Mouse (Mus musculus): ENCODE data around the gene Adcy7. TPM values are rescaled to one million over a fixed set of nuclear protein-coding genes. Genes with fewer than 3 reads are reported as not detected.
A peak's percentile ranks its signal among the peaks of the same experiment; 100 is the strongest.

Gene Adcy7
- polyA plus RNA-seq, 1 experiment from 2014 or later, result 21.3 TPM

GRCm38 (mm10) chr8:88299907-88300603 is 27.9 kb downstream of the Adcy7 start:
- 8% methylated on average over 10 of the region's 10 CpGs for WGBS (ENCODE audit: insufficient replicate concordance)
- Histone ChIP-seq H3K27me3 (no peaks in the 10 kb centered on the region), H3K4me2 (peak overlapping the region; percentile 80), H3K4me3 (replicated peaks) (peak overlapping the region; percentile 63), H3K36me3 (replicated peaks) (peaks cover 32% of the 10 kb centered on the region), H3K27ac (replicated peaks) (peak overlapping the region; percentile 92), H3K9me3 (replicated peaks) (no peaks in the 10 kb centered on the region), H3K4me1 (replicated peaks) (peaks cover 96% of the 10 kb centered on the region), H3K9ac (peak overlapping the region; percentile 76)
- peak; percentile 81 for ATAC-seq (ENCODE audit: insufficient read depth)

GRCm38 (mm10) chr8:88301589-88302437 is 29.6 kb downstream of the Adcy7 start:
- H3K27ac ChIP-seq (replicated peaks), result peak overlapping the region; percentile 92
- no peaks in the 10 kb centered on the region for H3K9me3 ChIP-seq (replicated peaks)

GRCm38 (mm10) chr8:88305814-88306213 is 33.6 kb downstream of the Adcy7 start:
- H3K4me2 ChIP-seq, result no peak overlapping the region
- no peaks in the 10 kb centered on the region for H3K27me3 ChIP-seq
- no peak for ATAC-seq (ENCODE audit: insufficient read depth)
- H3K9ac ChIP-seq, result no peak overlapping the region
- no peak overlapping the region for H3K4me3 ChIP-seq (replicated peaks)
- WGBS (ENCODE audit: insufficient replicate concordance), result 74% methylated on average over 4 of the region's 4 CpGs
- H3K9me3 ChIP-seq (replicated peaks), result no peaks in the 10 kb centered on the region
- peaks cover 63% of the 10 kb centered on the region for H3K36me3 ChIP-seq (replicated peaks)
- peaks cover 61% of the 10 kb centered on the region for H3K4me1 ChIP-seq (replicated peaks)
- H3K27ac ChIP-seq (replicated peaks), result no peak overlapping the region

More at GRCm38 (mm10) chr8:88301589-88302437, 29.6 kb downstream of the Adcy7 start:
- Histone ChIP-seq H3K9ac (peak overlapping the region; percentile 76), H3K27me3 (no peaks in the 10 kb centered on the region), H3K36me3 (replicated peaks) (peaks cover 33% of the 10 kb centered on the region), H3K4me2 (peak overlapping the region; percentile 80), H3K4me3 (replicated peaks) (peak overlapping the region; percentile 63), H3K4me1 (replicated peaks) (peaks cover 90% of the 10 kb centered on the region)
- 36% methylated on average over 15 of the region's 15 CpGs for WGBS (ENCODE audit: insufficient replicate concordance)
- ATAC-seq (ENCODE audit: insufficient read depth), result peak; percentile 45

GRCm38 (mm10) chr8:88306511-88306910 is 34.3 kb downstream of the Adcy7 start:
- WGBS (ENCODE audit: insufficient replicate concordance), result 73% methylated on average over 14 of the region's 14 CpGs
- no peak overlapping the region for H3K4me2 ChIP-seq
- no peak for ATAC-seq (ENCODE audit: insufficient read depth)
- no peak overlapping the region for H3K4me3 ChIP-seq (replicated peaks)
- H3K4me1 ChIP-seq (replicated peaks), result peaks cover 55% of the 10 kb centered on the region
- no peaks in the 10 kb centered on the region for H3K9me3 ChIP-seq (replicated peaks)
- H3K9ac ChIP-seq, result no peak overlapping the region
- H3K27ac ChIP-seq (replicated peaks), result no peak overlapping the region
- peaks cover 70% of the 10 kb centered on the region for H3K36me3 ChIP-seq (replicated peaks)
- H3K27me3 ChIP-seq, result no peaks in the 10 kb centered on the region

GRCm38 (mm10) chr8:88307736-88308135 is 35.5 kb downstream of the Adcy7 start:
- Histone ChIP-seq H3K4me1 (replicated peaks) (peaks cover 43% of the 10 kb centered on the region), H3K9me3 (replicated peaks) (no peaks in the 10 kb centered on the region), H3K4me2 (no peak overlapping the region), H3K27ac (replicated peaks) (no peak overlapping the region), H3K4me3 (replicated peaks) (no peak overlapping the region), H3K36me3 (replicated peaks) (peaks cover 78% of the 10 kb centered on the region), H3K27me3 (no peaks in the 10 kb centered on the region), H3K9ac (no peak overlapping the region)
- WGBS (ENCODE audit: insufficient replicate concordance), result 79% methylated on average over 4 of the region's 4 CpGs
- no peak for ATAC-seq (ENCODE audit: insufficient read depth)

GRCm38 (mm10) chr8:88309274-88309873 is 37.2 kb downstream of the Adcy7 start:
- Histone ChIP-seq H3K9me3 (replicated peaks) (no peaks in the 10 kb centered on the region), H3K4me1 (replicated peaks) (peaks cover 28% of the 10 kb centered on the region), H3K4me3 (replicated peaks) (no peak overlapping the region), H3K4me2 (no peak overlapping the region), H3K36me3 (replicated peaks) (peaks cover 85% of the 10 kb centered on the region), H3K9ac (no peak overlapping the region), H3K27me3 (no peaks in the 10 kb centered on the region), H3K27ac (replicated peaks) (no peak overlapping the region)
- ATAC-seq (ENCODE audit: insufficient read depth), result no peak
- WGBS (ENCODE audit: insufficient replicate concordance), result 52% methylated on average over 10 of the region's 10 CpGs

- Histone ChIP-seq H3K4me2 (no peak overlapping the region), H3K9ac (no peak overlapping the region), H3K9me3 (replicated peaks) (no peaks in the 10 kb centered on the region), H3K27ac (replicated peaks) (no peak overlapping the region), H3K27me3 (no peaks in the 10 kb centered on the region), H3K4me3 (replicated peaks) (no peak overlapping the region), H3K4me1 (replicated peaks) (peaks cover 23% of the 10 kb centered on the region), H3K36me3 (replicated peaks) (peaks cover 86% of the 10 kb centered on the region)
- 85% methylated on average over 7 of the region's 7 CpGs for WGBS (ENCODE audit: insufficient replicate concordance)
- no peak for ATAC-seq (ENCODE audit: insufficient read depth)
These were observed 37.7 kb downstream of the Adcy7 start for GRCm38 (mm10) chr8:88309881-88310280.

GRCm38 (mm10) chr8:88310286-88310685 is 38.1 kb downstream of the Adcy7 start:
- Histone ChIP-seq H3K4me2 (no peak overlapping the region), H3K9me3 (replicated peaks) (no peaks in the 10 kb centered on the region), H3K4me1 (replicated peaks) (peaks cover 23% of the 10 kb centered on the region), H3K4me3 (replicated peaks) (no peak overlapping the region), H3K9ac (no peak overlapping the region), H3K27ac (replicated peaks) (no peak overlapping the region), H3K27me3 (no peaks in the 10 kb centered on the region), H3K36me3 (replicated peaks) (peaks cover 90% of the 10 kb centered on the region)
- 88% methylated on average over 13 of the region's 13 CpGs for WGBS (ENCODE audit: insufficient replicate concordance)
- no peak for ATAC-seq (ENCODE audit: insufficient read depth)

- no peak for ATAC-seq (ENCODE audit: insufficient read depth)
These were observed 40.8 kb downstream of the Adcy7 start for GRCm38 (mm10) chr8:88312966-88313365.

GRCm38 (mm10) chr8:88313991-88314390 is 41.8 kb downstream of the Adcy7 start:
- peaks cover 98% of the 10 kb centered on the region for H3K36me3 ChIP-seq (replicated peaks)
- H3K27ac ChIP-seq (replicated peaks), result no peak overlapping the region
- no peaks in the 10 kb centered on the region for H3K27me3 ChIP-seq
- H3K9me3 ChIP-seq (replicated peaks), result no peaks in the 10 kb centered on the region
- H3K9ac ChIP-seq, result no peak overlapping the region
- no peak overlapping the region for H3K4me3 ChIP-seq (replicated peaks)
- ATAC-seq (ENCODE audit: insufficient read depth), result no peak
- H3K4me1 ChIP-seq (replicated peaks), result peaks cover 1% of the 10 kb centered on the region; the same call in 1 of the 2 replicates
- 89% methylated on average over 12 of the region's 12 CpGs for WGBS (ENCODE audit: insufficient replicate concordance)
- H3K4me2 ChIP-seq, result no peak overlapping the region

More at GRCm38 (mm10) chr8:88312966-88313365, 40.8 kb downstream of the Adcy7 start:
- Histone ChIP-seq H3K4me2 (no peak overlapping the region), H3K9ac (no peak overlapping the region), H3K27ac (replicated peaks) (no peak overlapping the region), H3K4me3 (replicated peaks) (no peak overlapping the region), H3K4me1 (replicated peaks) (peaks cover 11% of the 10 kb centered on the region; the same call in 1 of the 2 replicates), H3K27me3 (no peaks in the 10 kb centered on the region), H3K9me3 (replicated peaks) (no peaks in the 10 kb centered on the region), H3K36me3 (replicated peaks) (peaks cover 98% of the 10 kb centered on the region)
- 77% methylated on average over 8 of the region's 8 CpGs for WGBS (ENCODE audit: insufficient replicate concordance)

- Histone ChIP-seq H3K27me3 (no peaks in the 10 kb centered on the region), H3K27ac (replicated peaks) (no peak overlapping the region), H3K36me3 (replicated peaks) (peaks cover 98% of the 10 kb centered on the region), H3K4me1 (replicated peaks) (no peaks in the 10 kb centered on the region), H3K9me3 (replicated peaks) (no peaks in the 10 kb centered on the region), H3K4me3 (replicated peaks) (no peak overlapping the region), H3K4me2 (no peak overlapping the region), H3K9ac (no peak overlapping the region)
- 86% methylated on average over 8 of the region's 8 CpGs for WGBS (ENCODE audit: insufficient replicate concordance)
- no peak for ATAC-seq (ENCODE audit: insufficient read depth)
These were observed 43.1 kb downstream of the Adcy7 start for GRCm38 (mm10) chr8:88315302-88315701.

Data from liver, embryonic 15.5 days (tissue).